In genomic region chr7:142060931-142061565, GRCm38 (mm10) we compare ENCODE assay signal across 8 mouse cellular contexts. TPM values are rescaled to one million over a fixed set of nuclear protein-coding genes. Genes with fewer than 3 reads are reported as not detected.
A peak's percentile ranks its signal among the peaks of the same experiment; 100 is the strongest.
DNase-seq lines count a peak whose midpoint lies in the region; ATAC-seq lines count a peak whose summit lies in the region.

Gene Mob2 (minus strand): TSS chr7:142061065.

- H3K36me3 ChIP-seq in embryonic facial prominence, embryonic 10.5 days (replicated peaks): peaks cover 25% of the 10 kb centered on the region
- H3K36me3 ChIP-seq in intestine, embryonic 16.5 days (ENCODE audit: control insufficient read depth, insufficient read depth, low read length): no peaks in the 10 kb centered on the region; the same call in 1 of the 2 replicates

- ATAC-seq in intestine, embryonic 16.5 days: peak; percentile 97

- peak within 1 kb of the TSS; percentile 97 for H3K4me3 ChIP-seq in embryonic facial prominence, embryonic 10.5 days
- H3K4me3 ChIP-seq in intestine, embryonic 16.5 days (ENCODE audit: low read length): peak within 1 kb of the TSS; percentile 92

- peaks cover 26% of the 10 kb centered on the region for H3K4me1 ChIP-seq in embryonic facial prominence, embryonic 10.5 days
- H3K4me1 ChIP-seq in intestine, embryonic 16.5 days (ENCODE audit: control insufficient read depth, insufficient read depth, low read length): peaks cover 28% of the 10 kb centered on the region

- DNase-seq in adrenal gland, postnatal 10 days: peak; percentile 95
- DNase-seq in embryonic facial prominence, embryonic 10.5 days (ENCODE audit: low spot score): peak; percentile 93
- DNase-seq in gonadal fat pad, adult 2 months (ENCODE audit: low read depth): no peak
- DNase-seq in left cerebral cortex, postnatal 25 days (ENCODE audit: low spot score in 2 of 2): peak; percentile 93
- DNase-seq in mesoderm, embryonic 11.5 days (ENCODE audit: low read depth, low spot score): peak; percentile 89
- DNase-seq in right cerebral cortex, postnatal 25 days: peak; percentile 92
- peak; percentile 89 to 92 for DNase-seq in urinary bladder, postnatal 36 days (ENCODE audit: low spot score in 2 of 2)

- H3K27ac ChIP-seq in embryonic facial prominence, embryonic 10.5 days (replicated peaks): peak within 1 kb of the TSS; percentile 87
- H3K27ac ChIP-seq in intestine, embryonic 16.5 days (ENCODE audit: low read length): peak within 1 kb of the TSS; percentile 77

- no peaks in the 10 kb centered on the region for H3K9me3 ChIP-seq in embryonic facial prominence, embryonic 10.5 days
- no peaks in the 10 kb centered on the region for H3K9me3 ChIP-seq in intestine, embryonic 16.5 days (ENCODE audit: control insufficient read depth, low read length)

- intact Hi-C loops in left cerebral cortex, postnatal 25 days (cut with DNase I): no loop called here

- WGBS in embryonic facial prominence, embryonic 10.5 days: under 1% methylated on average over 49 of the region's 49 CpGs
- under 1% methylated on average over 47 of the region's 49 CpGs for WGBS in intestine, embryonic 16.5 days

- no peaks in the 10 kb centered on the region for H3K27me3 ChIP-seq in embryonic facial prominence, embryonic 10.5 days (replicated peaks; ENCODE audit: low read depth, poor library complexity, severe bottlenecking)
- no peaks in the 10 kb centered on the region for H3K27me3 ChIP-seq in intestine, embryonic 16.5 days (replicated peaks; ENCODE audit: control insufficient read depth, insufficient read depth, low read length)

- H3K9ac ChIP-seq in intestine, embryonic 16.5 days (ENCODE audit: low read depth, low read length): peak within 1 kb of the TSS; percentile 94

- H3K4me2 ChIP-seq in intestine, embryonic 16.5 days (ENCODE audit: low read depth, low read length): peak within 1 kb of the TSS; percentile 91

RNA-seq across cellular contexts. Expression of gene Mob2, which starts in this region (rescaled TPM):
- 10 to 100 TPM; 46.8 to 47.4 TPM for total RNA-seq in adrenal gland, postnatal 10 days (2021)
- 67.4 and 68.0 TPM in 2 replicates for polyA plus RNA-seq in embryonic facial prominence, embryonic 10.5 days (2016; fragmentation: Nextera tagmentation; extraction: Ambion mirVana)
- 50.5 and 54.7 TPM in 2 replicates for polyA plus RNA-seq in gonadal fat pad, adult 2 months (2012; rRNA removed)
- 57.8 and 64.4 TPM in 2 replicates for polyA plus RNA-seq in intestine, embryonic 16.5 days (2015; fragmentation: Nextera tagmentation; extraction: Ambion mirVana)
- total RNA-seq in left cerebral cortex, postnatal 25 days (2021): 10 to 100 TPM; 33.7 to 37.8 TPM
